ENCODE assay signal across 14 mouse cellular contexts in the genomic region with DNA sequence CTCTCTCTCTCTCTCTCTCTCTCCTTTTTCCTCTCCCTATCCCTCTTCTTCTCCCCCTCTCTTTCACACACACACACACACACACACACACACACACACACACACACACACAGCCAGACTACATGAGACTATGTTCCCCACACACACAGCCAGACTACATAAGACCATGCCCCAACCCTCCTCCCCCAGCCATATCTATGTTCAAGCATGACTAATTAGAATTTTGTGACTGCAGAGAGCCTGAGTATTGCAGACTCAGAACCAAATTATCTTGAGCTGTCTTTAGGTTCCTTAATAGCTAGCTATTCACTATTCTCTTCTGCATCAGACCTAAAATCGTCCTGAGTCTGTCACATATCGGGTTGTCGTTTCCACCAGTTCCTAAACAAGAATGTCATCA. TPM values are rescaled to one million over a fixed set of nuclear protein-coding genes. Genes with fewer than 3 reads are reported as not detected.
DNase-seq lines count a peak whose midpoint lies in the region; ATAC-seq and TF ChIP-seq lines count a peak whose summit lies in the region.
"Had no signal": no experiment of that assay in that cellular context is flagged by ENCODE, and none has a peak within 500 bp of the region (broad histone marks: within the 10 kb centered on the region; RNA-seq: fewer than 3 reads in every experiment).

No protein-coding gene starts in this region.

- peak overlapping the region; percentile 90 for H3K27ac ChIP-seq in heart, embryonic 16.5 days (ENCODE audit: low read length)
- peak overlapping the region; percentile 81; the same call in 1 of the 2 replicates for H3K27ac ChIP-seq in embryonic facial prominence, embryonic 12.5 days

- peaks cover 36% of the 10 kb centered on the region for H3K4me1 ChIP-seq in heart, embryonic 16.5 days (ENCODE audit: control insufficient read depth, insufficient read depth, low read length)
- H3K4me1 ChIP-seq in G1E (ENCODE audit: insufficient read depth, low read depth, low read length) = peaks cover 94% of the 10 kb centered on the region
- H3K4me1 ChIP-seq in embryonic facial prominence, embryonic 12.5 days = peaks cover 38% of the 10 kb centered on the region

- H3K36me3 ChIP-seq in heart, embryonic 16.5 days (ENCODE audit: control insufficient read depth, insufficient read depth) = no peaks in the 10 kb centered on the region
- peaks cover 19% of the 10 kb centered on the region for H3K36me3 ChIP-seq in G1E (replicated peaks)
- H3K36me3 ChIP-seq in embryonic facial prominence, embryonic 12.5 days = no peaks in the 10 kb centered on the region

- DNase-seq in heart, postnatal 4 days = no peak
- no peak for DNase-seq in G1E (ENCODE audit: low spot score)
- peak; percentile 63 for DNase-seq in liver
- DNase-seq in urinary bladder, postnatal 10 days (ENCODE audit: low spot score) = no peak
- no peak for DNase-seq in retina, embryonic 14.5 days (ENCODE audit: low spot score)
- DNase-seq in frontal cortex, postnatal 14 days (ENCODE audit: low spot score in 2 of 2) = no peak
- DNase-seq: adrenal gland, postnatal 10 days; cerebellum, postnatal 25 days; kidney, adult 9 months; layer of hippocampus, adult 9-11 months; retina, postnatal 1 day; thymus, postnatal 25 days had no signal

- ATAC-seq in heart, embryonic 16.5 days (replicated peaks; ENCODE audit: extremely low read depth, insufficient read depth, low FRiP score) = no peak
- no peak for ATAC-seq in G1E (ENCODE audit: extremely low read depth, insufficient number of reproducible peaks, low FRiP score, poor library complexity, severe bottlenecking)
- no peak for ATAC-seq in embryonic facial prominence, embryonic 12.5 days (ENCODE audit: insufficient number of reproducible peaks, insufficient read depth, low FRiP score, low TSS enrichment)

- H3K9me3 ChIP-seq in heart, embryonic 16.5 days (replicated peaks; ENCODE audit: control insufficient read depth, low read length) = peaks cover 5% of the 10 kb centered on the region; the same call in 1 of the 2 replicates
- no peaks in the 10 kb centered on the region; the same call in 1 of the 2 replicates for H3K9me3 ChIP-seq in G1E (replicated peaks)
- no peaks in the 10 kb centered on the region for H3K9me3 ChIP-seq in embryonic facial prominence, embryonic 12.5 days

- H3K27me3 ChIP-seq in heart, embryonic 16.5 days (ENCODE audit: control insufficient read depth, insufficient read depth, low read length) = no peaks in the 10 kb centered on the region
- H3K27me3 ChIP-seq in G1E (ENCODE audit: insufficient read depth, low read length) = no peaks in the 10 kb centered on the region
- H3K27me3 ChIP-seq in embryonic facial prominence, embryonic 12.5 days = no peaks in the 10 kb centered on the region

- no peak overlapping the region for H3K9ac ChIP-seq in heart, embryonic 16.5 days (ENCODE audit: low read length)
- H3K9ac ChIP-seq in embryonic facial prominence, embryonic 12.5 days = no peak overlapping the region

- no peak for TF ChIP-seq CTCF in G1E (IDR thresholded peaks at IDR 0.05; ENCODE audit: low read depth, low read length)

- H3K4me2 ChIP-seq in heart, embryonic 16.5 days (ENCODE audit: low read depth, low read length) = no peak overlapping the region
- H3K4me2 ChIP-seq in embryonic facial prominence, embryonic 12.5 days (replicated peaks) = no peak overlapping the region

- WGBS in heart, embryonic 16.5 days = 73% methylated on average over 3 of the region's 3 CpGs
- WGBS in embryonic facial prominence, embryonic 12.5 days = 66% methylated on average over 3 of the region's 3 CpGs

- no peak overlapping the region for H3K4me3 ChIP-seq in heart, embryonic 16.5 days (ENCODE audit: low read length)
- H3K4me3 ChIP-seq in G1E (ENCODE audit: low read depth, low read length) = peak overlapping the region; percentile 68; the same call in 1 of the 2 replicates
- H3K4me3 ChIP-seq in embryonic facial prominence, embryonic 12.5 days = no peak overlapping the region

RNA-seq across cellular contexts. Expression of a gene that starts 39.5 kb away (rescaled TPM):
- polyA plus RNA-seq in heart, embryonic 16.5 days (2015; fragmentation: Nextera tagmentation; extraction: Ambion mirVana) = 28.6 and 30.9 TPM in 2 replicates
- total RNA-seq in heart, postnatal 4 days (2021) = 10 to 100 TPM; 21.5 to 22.3 TPM
- total RNA-seq in G1E (2014; fragmentation: Nextera tagmentation) = 52.1 and 58.2 TPM in 2 replicates
- total RNA-seq in G1E (2017) = 22.2 and 27.2 TPM in 2 replicates
- 10.7 and 13.2 TPM in 2 replicates for polyA plus RNA-seq in G1E (2012)
- polyA plus RNA-seq in embryonic facial prominence, embryonic 12.5 days (2016; fragmentation: Nextera tagmentation; extraction: Ambion mirVana) = 9.8 and 10.8 TPM in 2 replicates

RNA-seq across cellular contexts. Expression of a gene that starts 55.5 kb away (rescaled TPM):
- 27.1 and 32.9 TPM in 2 replicates for polyA plus RNA-seq in heart, embryonic 16.5 days (2015; fragmentation: Nextera tagmentation; extraction: Ambion mirVana)
- total RNA-seq in heart, postnatal 4 days (2021) = 10 to 100 TPM; 54.6 to 55.2 TPM
- 2.2 TPM in 1 of 2 replicates, not detected in the other for total RNA-seq in G1E (2014; fragmentation: Nextera tagmentation)
- total RNA-seq in G1E (2017) = 0.16 and 0.29 TPM in 2 replicates
- polyA plus RNA-seq in G1E (2012) = 0.02 TPM in 2 replicates
- polyA plus RNA-seq in embryonic facial prominence, embryonic 12.5 days (2016; fragmentation: Nextera tagmentation; extraction: Ambion mirVana) = 61.0 and 73.7 TPM in 2 replicates

Comparison
In these comparisons a context has a peak if more than half of its experiments do, and no peak if none do; other contexts are left out.
1. RNA of a gene that starts 55.5 kb away (polyA plus RNA-seq): 61.0 to 73.7 TPM in embryonic facial prominence, embryonic 12.5 days and 27.1 to 32.9 TPM in heart, embryonic 16.5 days; 0.02 TPM in G1E; every median in the first group is over 10 times any median in the second.